Mouse (Mus musculus): Measurements from ENCODE around the gene Cisd1. TPM values are rescaled to one million over a fixed set of nuclear protein-coding genes. Genes with fewer than 3 reads are reported as not detected.

Gene Cisd1
- total and polyA plus RNA-seq, 2 experiments from 2014 or later: 170 to 403 TPM

DNA sequence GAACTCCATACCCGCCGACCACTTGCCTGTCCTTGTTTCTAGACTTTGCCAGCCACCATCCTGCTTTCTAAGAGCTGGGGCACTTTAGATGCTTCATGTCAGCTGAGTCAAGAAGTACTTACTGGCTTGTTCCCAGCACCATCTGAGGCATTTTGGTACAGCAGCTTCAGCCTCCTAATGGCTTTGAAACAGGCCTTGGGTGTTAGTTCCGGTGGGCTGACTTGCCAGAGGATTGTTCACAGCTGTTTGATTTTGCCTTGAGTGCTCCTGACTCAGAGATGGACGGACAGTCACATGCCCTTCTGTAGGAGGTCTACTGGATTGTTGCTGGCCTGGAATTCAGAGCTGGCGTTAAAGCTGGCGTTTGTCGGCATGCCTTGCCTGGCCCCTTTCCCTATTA lies 16.3 kb upstream of the Cisd1 start:
- DNase-seq (ENCODE audit: low spot score) (no peak), ATAC-seq (ENCODE audit: insufficient read depth, low read depth) (no peak)
- Histone ChIP-seq H3K9ac (replicated peaks; ENCODE audit: low read depth, low read length) (no peak overlapping the region), H3K4me2 (ENCODE audit: low read depth, low read length) (no peak overlapping the region), H3K27me3 (ENCODE audit: control insufficient read depth, insufficient read depth, low read length) (no peaks in the 10 kb centered on the region), H3K27ac (ENCODE audit: low read depth) (no peak overlapping the region), H3K36me3 (replicated peaks; ENCODE audit: control insufficient read depth, insufficient read depth, low read length) (peaks cover 10% of the 10 kb centered on the region; the same call in 1 of the 2 replicates), H3K4me1 (ENCODE audit: control insufficient read depth, insufficient read depth) (peaks cover 12% of the 10 kb centered on the region), H3K9me3 (replicated peaks; ENCODE audit: control insufficient read depth, low read length) (no peaks in the 10 kb centered on the region), H3K4me3 (ENCODE audit: low read depth, low read length) (no peak overlapping the region)
- 75% methylated on average over 7 of the region's 7 CpGs for WGBS
- no peak for TF ChIP-seq EP300 (IDR thresholded peaks at IDR 0.05; ENCODE audit: low read depth)
- TF ChIP-seq CTCF (IDR thresholded peaks at IDR 0.05; ENCODE audit: low read depth): no peak

DNA sequence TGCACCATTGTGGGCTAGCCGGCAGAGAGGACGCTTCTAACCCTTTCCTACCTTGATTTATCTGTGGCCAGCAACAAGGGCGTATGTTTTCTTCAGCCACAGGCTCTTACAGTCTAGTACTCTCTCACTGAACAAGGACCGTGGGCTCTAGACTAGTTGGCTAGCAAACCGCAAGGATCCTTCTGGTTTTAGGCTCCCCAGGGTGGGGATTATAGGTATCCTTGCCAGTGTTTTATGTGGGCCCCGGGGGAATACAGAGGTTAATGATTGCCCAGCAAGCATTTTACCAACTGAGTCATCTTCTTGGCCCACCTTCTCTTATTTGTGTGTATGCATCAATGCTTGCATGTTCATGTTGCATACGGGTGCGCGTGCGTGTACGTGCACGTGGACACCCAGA lies 10.2 kb upstream of the Cisd1 start:
- WGBS: 93% methylated on average over 12 of the region's 12 CpGs
- TF ChIP-seq CTCF (IDR thresholded peaks at IDR 0.05; ENCODE audit: low read depth): no peak
- no peak for TF ChIP-seq EP300 (IDR thresholded peaks at IDR 0.05; ENCODE audit: low read depth)
- H3K27me3 ChIP-seq (ENCODE audit: control insufficient read depth, insufficient read depth, low read length): no peaks in the 10 kb centered on the region
- H3K36me3 ChIP-seq (replicated peaks; ENCODE audit: control insufficient read depth, insufficient read depth, low read length): 0 out of 2 replicates have a peak, but pooled peaks cover 6% of the 10 kb centered on the region
- H3K9me3 ChIP-seq (replicated peaks; ENCODE audit: control insufficient read depth, low read length): no peaks in the 10 kb centered on the region
- ATAC-seq (ENCODE audit: insufficient read depth, low read depth) (no peak), DNase-seq (ENCODE audit: low spot score) (no peak)
- H3K4me1 ChIP-seq (ENCODE audit: control insufficient read depth, insufficient read depth): peaks cover 7% of the 10 kb centered on the region
- H3K27ac ChIP-seq (ENCODE audit: low read depth): no peak overlapping the region
- no peak overlapping the region for H3K4me3 ChIP-seq (ENCODE audit: low read depth, low read length)
- H3K4me2 ChIP-seq (ENCODE audit: low read depth, low read length): no peak overlapping the region
- H3K9ac ChIP-seq (replicated peaks; ENCODE audit: low read depth, low read length): no peak overlapping the region

DNA sequence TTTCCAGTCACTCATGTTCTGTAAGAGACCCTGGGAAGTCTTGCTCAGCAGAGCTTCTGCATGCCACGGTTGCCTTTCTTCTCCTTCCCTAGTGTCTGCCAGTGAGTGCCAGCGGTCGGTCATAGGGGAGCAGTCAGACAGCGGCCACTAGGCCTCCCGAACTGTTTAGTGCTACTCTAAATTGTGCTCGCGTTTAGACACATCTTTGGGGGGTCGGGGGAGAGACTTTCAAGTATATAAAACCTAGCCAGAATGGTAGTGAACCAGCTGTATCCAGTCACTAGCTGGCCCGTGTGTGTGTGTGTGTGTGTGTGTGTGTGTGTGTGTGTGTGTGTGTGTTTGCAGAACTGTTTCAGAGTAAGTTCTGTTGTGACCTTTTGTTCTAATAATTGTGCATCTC lies 9.1 kb upstream of the Cisd1 start:
- no peak overlapping the region for H3K27ac ChIP-seq (ENCODE audit: low read depth)
- H3K4me2 ChIP-seq (ENCODE audit: low read depth, low read length): no peak overlapping the region
- no peak for ATAC-seq (ENCODE audit: insufficient read depth, low read depth)

GRCm38 (mm10) chr10:71351301-71351700 lies 6.5 kb upstream of the Cisd1 start:
- Histone ChIP-seq H3K4me2 (ENCODE audit: low read depth, low read length) (no peak overlapping the region), H3K27ac (ENCODE audit: low read depth) (no peak overlapping the region), H3K4me1 (ENCODE audit: control insufficient read depth, insufficient read depth) (peaks cover 4% of the 10 kb centered on the region; the same call in 1 of the 2 replicates), H3K36me3 (replicated peaks; ENCODE audit: control insufficient read depth, insufficient read depth, low read length) (0 out of 2 replicates have a peak, but pooled peaks cover 6% of the 10 kb centered on the region), H3K27me3 (ENCODE audit: control insufficient read depth, insufficient read depth, low read length) (no peaks in the 10 kb centered on the region), H3K9me3 (replicated peaks; ENCODE audit: control insufficient read depth, low read length) (no peaks in the 10 kb centered on the region), H3K4me3 (ENCODE audit: low read depth, low read length) (no peak overlapping the region), H3K9ac (replicated peaks; ENCODE audit: low read depth, low read length) (no peak overlapping the region)
- ATAC-seq (ENCODE audit: insufficient read depth, low read depth) (no peak), DNase-seq (ENCODE audit: low spot score) (no peak)
- no peak for TF ChIP-seq CTCF (IDR thresholded peaks at IDR 0.05; ENCODE audit: low read depth)
- TF ChIP-seq EP300 (IDR thresholded peaks at IDR 0.05; ENCODE audit: low read depth): no peak
- 91% methylated on average over 7 of the region's 7 CpGs for WGBS

More for the DNA sequence above, 9.1 kb upstream of the Cisd1 start:
- no peak for TF ChIP-seq CTCF (IDR thresholded peaks at IDR 0.05; ENCODE audit: low read depth)
- no peak for TF ChIP-seq EP300 (IDR thresholded peaks at IDR 0.05; ENCODE audit: low read depth)
- Histone ChIP-seq H3K4me1 (ENCODE audit: control insufficient read depth, insufficient read depth) (peaks cover 9% of the 10 kb centered on the region), H3K36me3 (replicated peaks; ENCODE audit: control insufficient read depth, insufficient read depth, low read length) (0 out of 2 replicates have a peak, but pooled peaks cover 6% of the 10 kb centered on the region), H3K27me3 (ENCODE audit: control insufficient read depth, insufficient read depth, low read length) (no peaks in the 10 kb centered on the region), H3K9ac (replicated peaks; ENCODE audit: low read depth, low read length) (no peak overlapping the region; the same call in 1 of the 2 replicates), H3K4me3 (ENCODE audit: low read depth, low read length) (no peak overlapping the region), H3K9me3 (replicated peaks; ENCODE audit: control insufficient read depth, low read length) (no peaks in the 10 kb centered on the region)
- DNase-seq (ENCODE audit: low spot score): no peak
- WGBS: 46% methylated on average over 9 of the region's 9 CpGs

GRCm38 (mm10) chr10:71349290-71349689 lies 4.5 kb upstream of the Cisd1 start:
- TF ChIP-seq EP300 (IDR thresholded peaks at IDR 0.05; ENCODE audit: low read depth): no peak
- no peak for TF ChIP-seq CTCF (IDR thresholded peaks at IDR 0.05; ENCODE audit: low read depth)
- Histone ChIP-seq H3K27ac (ENCODE audit: low read depth) (no peak overlapping the region), H3K36me3 (replicated peaks; ENCODE audit: control insufficient read depth, insufficient read depth, low read length) (0 out of 2 replicates have a peak, but pooled peaks cover 6% of the 10 kb centered on the region), H3K4me3 (ENCODE audit: low read depth, low read length) (no peak overlapping the region), H3K4me1 (ENCODE audit: control insufficient read depth, insufficient read depth) (peaks cover 6% of the 10 kb centered on the region; the same call in 1 of the 2 replicates), H3K9ac (replicated peaks; ENCODE audit: low read depth, low read length) (no peak overlapping the region), H3K9me3 (replicated peaks; ENCODE audit: control insufficient read depth, low read length) (no peaks in the 10 kb centered on the region), H3K27me3 (ENCODE audit: control insufficient read depth, insufficient read depth, low read length) (no peaks in the 10 kb centered on the region), H3K4me2 (ENCODE audit: low read depth, low read length) (peak overlapping the region; percentile 92)
- WGBS: 78% methylated on average over 1 of the region's 1 CpGs
- DNase-seq (ENCODE audit: low spot score): no peak
- no peak for ATAC-seq (ENCODE audit: insufficient read depth, low read depth)
